Mouse (Mus musculus) kidney, embryonic 16.5 days (tissue): ENCODE results near the gene Map3k13. TPM values are rescaled to one million over a fixed set of nuclear protein-coding genes. Genes with fewer than 3 reads are reported as not detected.

ENCODE experiments used
- ATAC-seq: fragments of 200-750 bp; cut with Nextera tagmentation; 2 replicates; pipeline ENCODE4 v1.8.0; 2017; ENCODE audit warnings: moderate TSS enrichment; ENCODE audit not compliant: low FRiP score, low TSS enrichment
- H3K27ac ChIP-seq: fragments of 300-500 bp; sonication (generic); 2 replicates; pipeline ENCODE4 v1.5.1; 2014; ENCODE audit warnings: low read length
- H3K27me3 ChIP-seq: fragments of 300-500 bp; sonication (generic); 2 replicates; pipeline ENCODE4 v1.6.1; 2014; ENCODE audit warnings: low read length, control low read depth, mixed read lengths; ENCODE audit not compliant: insufficient read depth
- H3K36me3 ChIP-seq: fragments of 300-500 bp; sonication (generic); 2 replicates; pipeline ENCODE4 v1.6.1; 2014; ENCODE audit warnings: low read length, control low read depth, mixed read lengths; ENCODE audit not compliant: insufficient read depth
- H3K4me1 ChIP-seq: fragments of 300-500 bp; sonication (generic); 2 replicates; pipeline ENCODE4 v1.6.1; 2014; ENCODE audit warnings: low read length, control low read depth, mixed read lengths; ENCODE audit not compliant: insufficient read depth
- H3K4me2 ChIP-seq: fragments of 300-500 bp; sonication (generic); replicated peaks from 2 replicates; pipeline ENCODE4 v1.6.1; 2014; ENCODE audit warnings: low read depth, low read length
- H3K4me3 ChIP-seq: fragments of 300-500 bp; sonication (generic); 2 replicates; pipeline ENCODE4 v1.5.1; 2014; ENCODE audit warnings: mild to moderate bottlenecking, low read length
- H3K9ac ChIP-seq: fragments of 300-500 bp; sonication (generic); replicated peaks from 2 replicates; pipeline ENCODE4 v1.6.1; 2014; ENCODE audit warnings: low read length
- H3K9me3 ChIP-seq: fragments of 300-500 bp; sonication (generic); 2 replicates; pipeline ENCODE4 v1.6.1; 2016; ENCODE audit warnings: low read length, control low read depth
- WGBS: fragments of 180-500 bp; shearing (Covaris S2); extraction: QIAGEN DNeasy Blood & Tissue Kit; methylation state at CpG from one replicate; pipeline ENCODE4 v1.1.7; 2014; 5-methylcytosine and 5-hydroxymethylcytosine counted together
- polyA plus RNA-seq: library from polyadenylated mRNA; unstranded; fragments of >200 nt; fragmentation: Nextera tagmentation; extraction: Ambion mirVana; gene quantifications from 2 replicates; pipeline ENCODE4 v1.2.1, GENCODE M21; 2015

The Map3k13 gene
- polyA plus RNA-seq, 1 experiment from 2014 or later, result 1.0 TPM

DNA sequence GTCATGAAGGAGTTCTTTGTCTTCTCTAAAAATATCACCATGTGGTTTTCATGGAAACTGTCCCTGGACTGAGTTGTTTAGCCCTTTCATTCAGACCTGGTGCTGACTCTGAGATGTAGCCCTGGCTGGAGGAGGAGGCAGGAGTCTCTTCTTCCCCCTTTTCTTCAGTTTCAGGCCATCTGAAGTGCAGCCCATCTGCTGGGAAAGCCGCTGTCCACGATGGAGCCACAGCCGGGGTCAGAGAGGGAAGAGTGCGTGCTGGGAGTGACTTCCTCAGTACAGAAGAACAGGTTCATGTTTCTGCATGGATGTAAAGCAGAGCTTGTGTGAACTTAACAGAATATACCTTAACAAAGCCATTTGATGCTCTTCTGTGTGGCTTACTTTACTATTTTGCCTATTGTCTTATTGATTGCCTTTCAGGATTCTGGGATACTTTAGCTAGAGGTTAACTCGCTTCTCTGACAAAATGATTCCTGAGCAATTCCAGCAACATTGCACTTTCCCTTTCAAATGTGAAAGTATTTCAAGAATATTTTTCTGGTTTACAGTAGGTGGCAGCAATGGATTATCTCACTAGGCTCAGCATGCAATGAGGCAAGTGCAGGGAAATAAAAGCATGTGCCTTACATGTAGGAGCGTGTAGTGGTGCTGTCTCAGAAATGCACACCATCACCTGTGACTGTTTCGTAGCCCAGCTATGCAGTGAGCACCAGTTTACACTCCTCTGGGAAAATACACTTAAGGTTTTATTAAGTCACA lies 42.3 kb downstream of the Map3k13 start:
- 0 out of 2 replicates have a peak, but pooled peaks cover 2% of the 10 kb centered on the region for H3K27me3 ChIP-seq
- ATAC-seq, result no peak
- no peak overlapping the region for H3K4me3 ChIP-seq
- no peak overlapping the region for H3K4me2 ChIP-seq
- H3K9me3 ChIP-seq, result no peaks in the 10 kb centered on the region
- 43% methylated on average over 7 of the region's 7 CpGs for WGBS
- H3K9ac ChIP-seq, result no peak overlapping the region
- no peaks in the 10 kb centered on the region for H3K4me1 ChIP-seq
- no peaks in the 10 kb centered on the region for H3K36me3 ChIP-seq
- H3K27ac ChIP-seq, result no peak overlapping the region

DNA sequence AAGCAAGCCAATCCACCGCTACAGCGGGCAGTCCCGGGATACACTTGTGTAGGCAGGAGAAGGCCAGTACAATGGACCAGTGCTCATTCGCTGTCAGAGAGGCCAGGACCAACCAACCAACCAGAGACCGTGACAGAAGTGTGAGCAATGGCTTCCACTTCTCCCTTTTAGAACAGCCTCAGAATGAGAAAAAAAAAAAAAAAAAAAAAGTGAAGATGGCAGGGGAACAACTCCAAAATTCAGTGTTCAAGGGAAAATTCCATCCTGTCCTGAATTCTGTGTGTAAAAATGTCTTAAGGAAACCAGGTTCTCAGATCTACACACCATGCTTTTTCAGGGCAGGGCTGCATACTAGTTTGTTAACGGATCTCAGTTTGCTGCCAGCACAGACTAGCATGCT lies 43.5 kb downstream of the Map3k13 start:
- no peak for ATAC-seq
- no peaks in the 10 kb centered on the region for H3K9me3 ChIP-seq
- 85% methylated on average over 6 of the region's 6 CpGs for WGBS
- H3K27me3 ChIP-seq, result 0 out of 2 replicates have a peak, but pooled peaks cover 2% of the 10 kb centered on the region
- H3K4me2 ChIP-seq, result no peak overlapping the region
- H3K36me3 ChIP-seq, result no peaks in the 10 kb centered on the region
- H3K4me3 ChIP-seq, result no peak overlapping the region
- no peak overlapping the region for H3K27ac ChIP-seq
- no peaks in the 10 kb centered on the region for H3K4me1 ChIP-seq
- no peak overlapping the region for H3K9ac ChIP-seq

DNA sequence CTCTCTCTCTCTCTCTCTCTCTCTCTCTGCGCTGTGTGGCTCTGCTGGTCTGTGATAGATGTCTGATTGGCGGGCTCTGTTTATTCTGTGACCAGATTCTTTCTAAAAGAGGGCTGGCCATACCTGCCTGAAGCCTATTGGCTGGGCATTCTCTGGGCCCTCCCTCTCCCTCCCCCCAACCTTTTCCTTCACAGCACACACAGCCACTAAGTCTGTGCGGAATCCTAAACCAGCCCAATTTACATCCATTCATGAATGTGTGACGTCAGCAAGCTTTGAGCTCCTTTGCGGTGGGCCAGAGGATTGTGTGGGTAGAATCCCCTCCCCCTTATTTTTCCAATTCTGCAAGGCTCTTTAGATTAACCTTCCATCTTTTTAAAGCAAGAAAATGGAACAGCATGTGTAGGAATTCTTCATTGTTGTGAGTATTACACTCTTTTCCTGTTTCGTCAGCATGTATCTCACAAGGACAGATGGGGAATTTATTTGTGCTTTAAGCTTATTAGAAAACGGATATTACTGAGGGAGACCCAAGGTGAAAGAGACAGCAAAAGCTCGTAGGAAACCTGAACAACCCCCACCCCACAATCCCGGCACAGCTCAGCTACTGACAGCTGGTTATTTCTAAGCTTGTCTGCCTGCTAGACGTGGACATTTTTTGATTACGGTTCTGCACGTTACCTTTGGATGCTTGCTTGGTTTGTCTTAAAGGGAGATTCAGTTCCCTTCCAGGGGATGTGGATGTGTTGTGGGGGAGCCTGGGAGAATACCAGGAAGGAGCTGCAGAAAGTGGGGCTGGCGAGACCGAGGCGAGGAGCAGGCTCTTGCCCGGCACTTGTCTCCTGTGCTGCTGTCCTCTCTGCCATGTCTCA lies 51.9 kb downstream of the Map3k13 start:
- Histone ChIP-seq H3K27ac (peak overlapping the region; percentile 2; the same call in 1 of the 2 replicates), H3K4me2 (peak overlapping the region; percentile 88), H3K27me3 (no peaks in the 10 kb centered on the region), H3K36me3 (no peaks in the 10 kb centered on the region), H3K4me3 (peak overlapping the region; percentile 53), H3K9me3 (no peaks in the 10 kb centered on the region), H3K9ac (peak overlapping the region; percentile 71), H3K4me1 (no peaks in the 10 kb centered on the region)
- WGBS, result under 1% methylated on average over 16 of the region's 16 CpGs
- peak; percentile 100 for ATAC-seq

DNA sequence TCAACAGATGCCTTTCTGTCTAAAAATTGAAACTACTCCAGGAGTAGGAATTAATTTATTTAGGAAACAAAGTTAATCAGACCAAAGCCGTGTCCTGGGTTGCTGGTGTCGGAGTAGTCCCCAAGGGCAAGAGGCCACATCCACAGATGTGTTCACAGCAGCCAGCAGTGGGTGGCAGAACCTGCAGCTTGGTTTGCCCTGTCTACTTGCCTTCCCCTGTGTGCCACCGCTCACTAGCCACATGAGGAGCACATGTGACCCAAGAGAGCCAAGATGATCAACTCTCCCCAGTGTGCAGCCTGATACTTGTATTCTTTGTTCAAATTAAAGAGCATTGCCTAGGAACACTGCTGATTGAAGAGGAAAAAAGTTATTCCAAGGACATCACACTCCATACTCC lies 54.3 kb downstream of the Map3k13 start:
- no peak overlapping the region for H3K9ac ChIP-seq
- ATAC-seq, result no peak
- H3K27me3 ChIP-seq, result no peaks in the 10 kb centered on the region
- no peaks in the 10 kb centered on the region for H3K36me3 ChIP-seq
- WGBS, result 81% methylated on average over 3 of the region's 3 CpGs
- no peaks in the 10 kb centered on the region for H3K4me1 ChIP-seq
- no peaks in the 10 kb centered on the region for H3K9me3 ChIP-seq
- H3K4me3 ChIP-seq, result no peak overlapping the region
- H3K4me2 ChIP-seq, result no peak overlapping the region
- no peak overlapping the region for H3K27ac ChIP-seq

DNA sequence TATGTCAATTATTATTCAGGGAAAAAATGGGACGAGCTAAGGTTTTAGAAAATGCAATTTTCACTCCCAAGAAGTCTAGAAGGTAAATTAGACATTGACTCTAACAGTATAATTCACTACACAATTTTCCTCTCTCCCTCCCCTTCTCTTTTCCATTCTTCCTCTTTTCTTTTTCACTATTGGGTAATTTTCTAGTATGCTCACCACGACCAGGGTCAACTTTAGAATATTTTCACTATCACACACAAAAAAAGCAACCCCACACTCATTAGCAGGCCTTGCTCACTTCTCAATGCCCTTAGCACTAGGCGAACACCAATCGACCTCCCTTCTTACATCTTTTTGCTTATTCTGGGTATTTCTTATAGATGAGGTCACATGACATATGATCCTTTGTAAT lies 54.7 kb downstream of the Map3k13 start:
- Histone ChIP-seq H3K27me3 (no peaks in the 10 kb centered on the region), H3K36me3 (no peaks in the 10 kb centered on the region), H3K27ac (no peak overlapping the region), H3K9me3 (no peaks in the 10 kb centered on the region), H3K9ac (no peak overlapping the region), H3K4me3 (no peak overlapping the region), H3K4me2 (no peak overlapping the region), H3K4me1 (no peaks in the 10 kb centered on the region)
- 82% methylated on average over 4 of the region's 4 CpGs for WGBS
- no peak for ATAC-seq

DNA sequence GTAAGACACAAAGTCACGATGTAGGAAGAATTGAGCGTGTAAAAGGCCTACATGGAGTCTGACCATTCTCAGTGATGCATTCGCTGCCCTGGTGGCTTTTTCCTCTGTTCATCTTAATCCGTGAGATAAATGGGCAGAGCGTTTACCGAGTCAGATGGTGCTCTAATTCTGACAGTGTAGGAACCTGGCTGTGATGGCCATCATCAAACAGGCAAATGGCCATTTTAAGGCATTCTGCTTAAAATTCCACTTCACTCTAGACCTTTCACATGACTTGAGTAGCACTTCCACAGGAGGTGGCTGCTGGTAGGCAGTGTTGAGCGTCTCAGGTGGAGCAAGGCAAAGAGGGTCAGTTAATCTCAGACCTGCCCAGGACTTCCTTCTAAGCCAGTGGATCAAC lies 58.2 kb downstream of the Map3k13 start:
- H3K27me3 ChIP-seq, result no peaks in the 10 kb centered on the region
- no peak overlapping the region for H3K27ac ChIP-seq
- no peak for ATAC-seq
- no peaks in the 10 kb centered on the region for H3K36me3 ChIP-seq
- no peaks in the 10 kb centered on the region for H3K4me1 ChIP-seq
- H3K9me3 ChIP-seq, result no peaks in the 10 kb centered on the region
- no peak overlapping the region for H3K9ac ChIP-seq
- no peak overlapping the region for H3K4me2 ChIP-seq
- no peak overlapping the region for H3K4me3 ChIP-seq
- 92% methylated on average over 7 of the region's 7 CpGs for WGBS

DNA sequence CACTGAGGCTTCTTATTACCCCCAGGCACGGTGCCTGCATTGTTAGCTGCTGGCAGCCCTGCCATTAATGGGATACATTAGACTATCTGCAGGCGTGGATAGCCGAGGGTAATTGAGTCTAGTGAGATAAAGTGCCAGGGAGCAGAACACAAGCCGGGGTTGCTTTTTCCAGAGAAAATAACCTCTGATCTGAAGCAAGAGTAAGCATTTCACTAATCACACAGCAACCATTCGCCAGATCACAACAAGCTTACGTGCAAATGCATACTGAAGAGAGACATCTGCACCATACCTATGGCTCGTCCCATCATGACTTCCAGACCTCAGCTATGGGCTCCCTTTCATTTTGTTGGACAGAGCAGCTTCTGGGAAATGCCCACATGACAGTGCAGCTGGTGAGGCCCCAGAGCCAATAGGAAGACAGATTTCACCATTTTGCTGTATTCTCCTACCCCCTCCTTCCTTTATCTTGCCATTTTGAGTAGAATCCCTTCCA lies 59.3 kb downstream of the Map3k13 start:
- no peak overlapping the region for H3K4me2 ChIP-seq
- no peaks in the 10 kb centered on the region for H3K27me3 ChIP-seq
- no peak overlapping the region for H3K4me3 ChIP-seq
- H3K36me3 ChIP-seq, result no peaks in the 10 kb centered on the region
- H3K9ac ChIP-seq, result no peak overlapping the region
- no peaks in the 10 kb centered on the region for H3K9me3 ChIP-seq
- no peak for ATAC-seq
- no peaks in the 10 kb centered on the region for H3K4me1 ChIP-seq
- WGBS, result 66% methylated on average over 7 of the region's 7 CpGs
- H3K27ac ChIP-seq, result no peak overlapping the region

DNA sequence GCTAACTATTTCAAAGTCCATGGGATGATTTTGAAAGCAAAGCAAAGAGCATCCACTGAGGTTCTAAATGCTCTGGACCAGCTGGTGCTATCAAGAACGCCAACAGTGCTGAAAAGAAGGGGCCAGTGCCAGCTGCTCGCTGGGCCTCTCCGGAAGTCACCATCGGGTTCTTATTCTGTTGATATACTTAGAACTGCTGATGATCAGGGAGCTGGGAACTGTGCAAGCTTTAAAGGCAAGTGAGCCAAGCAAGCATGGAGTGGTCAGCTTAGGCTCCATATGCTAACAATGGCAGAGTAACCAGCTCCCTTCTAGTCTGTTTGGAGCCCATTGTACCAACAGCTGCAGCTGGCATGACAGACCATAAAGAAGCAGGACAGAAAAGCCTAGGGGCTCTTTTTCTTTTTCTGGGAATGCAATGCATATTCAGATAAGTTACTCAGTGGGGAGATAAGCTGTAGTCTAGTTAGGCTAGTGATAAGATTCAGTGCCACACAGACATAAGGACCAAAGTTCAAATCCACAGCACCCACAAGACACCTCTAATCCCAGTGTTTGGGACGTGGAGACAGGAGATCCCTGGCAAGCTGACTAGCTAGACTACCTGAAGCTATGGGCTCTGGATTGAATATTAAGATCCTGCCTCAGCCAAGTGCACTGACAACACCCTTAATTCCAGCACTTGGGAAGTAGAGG lies 60.6 kb downstream of the Map3k13 start:
- 92% methylated on average over 5 of the region's 5 CpGs for WGBS
- H3K36me3 ChIP-seq, result no peaks in the 10 kb centered on the region
- no peak overlapping the region for H3K9ac ChIP-seq
- H3K9me3 ChIP-seq, result no peaks in the 10 kb centered on the region
- no peak for ATAC-seq
- H3K27ac ChIP-seq, result no peak overlapping the region
- H3K4me3 ChIP-seq, result no peak overlapping the region
- H3K27me3 ChIP-seq, result no peaks in the 10 kb centered on the region
- H3K4me1 ChIP-seq, result no peaks in the 10 kb centered on the region
- no peak overlapping the region for H3K4me2 ChIP-seq

DNA sequence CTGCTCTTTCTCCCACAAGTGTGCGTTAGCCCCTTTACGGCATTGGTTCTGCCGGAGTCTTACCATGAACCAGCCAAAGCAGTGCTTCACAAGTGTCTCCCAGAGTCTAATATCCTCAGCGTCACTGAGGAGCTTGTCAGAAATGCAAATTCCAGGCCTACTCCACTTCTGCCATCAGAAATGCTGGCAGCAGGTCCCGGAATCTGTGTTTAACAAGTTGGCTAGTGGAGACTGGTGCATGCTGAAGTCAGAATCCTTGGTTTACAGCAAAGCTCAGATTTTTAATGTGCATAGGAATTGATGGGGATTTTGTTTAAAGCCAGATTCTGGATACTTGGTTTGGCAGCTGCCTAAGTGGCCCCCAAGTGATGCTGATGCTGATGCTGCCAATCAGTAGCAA lies 62.0 kb downstream of the Map3k13 start:
- no peaks in the 10 kb centered on the region for H3K36me3 ChIP-seq
- no peak overlapping the region for H3K9ac ChIP-seq
- no peaks in the 10 kb centered on the region for H3K4me1 ChIP-seq
- H3K4me3 ChIP-seq, result no peak overlapping the region
- H3K27me3 ChIP-seq, result no peaks in the 10 kb centered on the region
- no peaks in the 10 kb centered on the region for H3K9me3 ChIP-seq
- H3K4me2 ChIP-seq, result no peak overlapping the region
- H3K27ac ChIP-seq, result no peak overlapping the region
- WGBS, result 84% methylated on average over 5 of the region's 5 CpGs
- ATAC-seq, result no peak
